Mouse (Mus musculus) right cerebral cortex, postnatal 25 days (tissue): Measurements from ENCODE around the gene Noto.
"Not testable (repeated sequence)": the region's sequence is repeated elsewhere in the genome, so short reads cannot be mapped to it uniquely, and the experiment has no call there.

Experiments
- DNase-seq: peaks from one replicate; pipeline ENCODE4 v3.0.0; 2022

Gene Noto

DNA sequence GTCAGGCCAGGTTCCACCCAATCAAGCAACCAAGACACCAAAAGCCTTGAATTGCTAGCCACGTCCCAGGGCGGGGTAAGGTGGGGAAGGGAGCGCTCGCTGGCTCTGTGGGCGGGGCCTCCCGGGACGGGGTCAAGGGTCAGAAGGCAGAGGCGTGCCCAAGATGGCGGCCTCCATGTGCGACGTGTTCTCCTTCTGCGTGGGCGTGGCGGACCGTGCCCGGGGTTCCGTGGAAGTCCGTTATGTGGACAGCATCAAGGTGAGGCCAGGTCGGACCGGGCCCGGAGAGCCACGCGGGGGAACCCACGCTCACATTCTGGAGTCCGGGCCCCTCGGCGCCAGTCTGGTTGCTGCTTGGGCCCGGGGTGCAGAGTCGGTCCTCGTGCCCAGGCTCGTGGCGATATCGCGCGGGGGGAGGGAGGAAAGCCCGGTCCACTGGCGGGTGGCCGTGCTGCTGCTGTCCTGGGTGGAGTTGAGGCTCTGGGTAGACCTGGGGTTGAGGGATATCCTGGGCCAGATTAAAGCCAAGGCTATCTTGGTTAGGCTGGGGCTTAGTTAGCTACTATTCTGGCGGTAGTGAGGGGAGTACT is 8.3 kb downstream of the Noto start, which contains the start of gene Smyd5:
Smyd5 (plus strand) TSS at position 148 of the 590 bp plus-strand sequence.
- DNase-seq, result peak; percentile 79

- DNase-seq, result no peak
Observed at GRCm38 (mm10) chr6:85433865-85434264, 10.2 kb downstream of the Noto start.

DNA sequence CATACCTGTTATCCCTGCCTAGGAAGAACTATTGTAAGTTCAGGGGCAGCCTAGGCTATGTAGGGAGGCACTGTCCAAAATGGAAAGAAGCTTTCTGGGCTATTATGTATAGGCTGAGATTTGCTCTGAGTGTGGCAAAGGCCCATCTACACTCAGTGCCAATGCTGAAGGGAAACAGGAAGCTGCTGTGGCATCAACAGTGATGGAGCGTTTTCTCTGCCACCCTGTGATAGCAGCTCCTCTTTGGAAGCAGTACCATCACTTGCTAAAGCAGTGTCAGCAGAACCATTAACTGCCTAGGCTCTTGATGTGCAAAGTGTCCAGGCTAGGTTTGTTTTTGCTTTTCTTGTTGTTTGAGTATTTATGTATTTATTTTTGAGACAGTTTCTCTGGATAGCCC is 12.5 kb downstream of the Noto start:
- DNase-seq, result no peak

GRCm38 (mm10) chr6:85436631-85437030 is 12.9 kb downstream of the Noto start:
- no peak for DNase-seq

- no peak for DNase-seq
Observed at GRCm38 (mm10) chr6:85441142-85441541, 17.5 kb downstream of the Noto start.

DNA sequence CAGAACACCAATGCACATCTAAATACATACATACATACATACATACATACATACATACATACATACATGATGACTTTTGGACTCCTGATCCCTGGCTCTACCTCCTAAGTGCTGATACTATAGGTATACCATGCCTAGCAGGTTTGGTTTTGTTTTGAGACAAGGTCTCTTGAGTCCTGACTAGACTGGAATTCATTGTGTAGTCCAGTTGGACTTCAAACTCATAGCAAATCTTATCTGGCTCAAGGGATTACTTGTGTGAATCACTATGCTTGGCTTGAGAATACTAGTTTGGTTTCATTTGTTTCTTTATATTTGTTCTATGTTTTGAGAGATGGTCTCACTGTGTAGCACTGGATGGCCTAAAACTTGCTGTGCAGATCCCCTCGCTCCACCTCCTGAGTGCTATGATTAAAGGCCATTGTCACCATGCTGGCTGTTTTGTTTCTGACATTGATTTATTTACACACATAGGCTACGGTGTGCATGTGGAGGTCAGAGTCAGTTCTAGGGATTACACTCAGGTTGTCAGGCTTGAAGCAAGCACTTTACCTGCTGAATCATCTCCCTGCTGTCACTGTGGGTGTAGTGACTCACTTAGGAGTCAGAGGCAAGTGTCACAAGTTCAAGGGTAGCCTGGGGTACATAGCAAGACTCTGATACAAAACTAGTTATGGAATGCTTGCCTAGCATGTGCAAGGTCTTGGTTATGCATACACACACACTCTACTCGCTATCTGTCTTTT is 20.0 kb downstream of the Noto start:
- DNase-seq, result no peak

- no peak for DNase-seq
Observed at GRCm38 (mm10) chr6:85444266-85444965, 20.7 kb downstream of the Noto start.

- no peak for DNase-seq
Observed at GRCm38 (mm10) chr6:85445286-85445685, 21.6 kb downstream of the Noto start.

- no peak for DNase-seq
Observed at GRCm38 (mm10) chr6:85447351-85447750, 23.7 kb downstream of the Noto start.

GRCm38 (mm10) chr6:85450140-85450539 is 26.5 kb downstream of the Noto start:
- not testable (repeated sequence) for DNase-seq

DNA sequence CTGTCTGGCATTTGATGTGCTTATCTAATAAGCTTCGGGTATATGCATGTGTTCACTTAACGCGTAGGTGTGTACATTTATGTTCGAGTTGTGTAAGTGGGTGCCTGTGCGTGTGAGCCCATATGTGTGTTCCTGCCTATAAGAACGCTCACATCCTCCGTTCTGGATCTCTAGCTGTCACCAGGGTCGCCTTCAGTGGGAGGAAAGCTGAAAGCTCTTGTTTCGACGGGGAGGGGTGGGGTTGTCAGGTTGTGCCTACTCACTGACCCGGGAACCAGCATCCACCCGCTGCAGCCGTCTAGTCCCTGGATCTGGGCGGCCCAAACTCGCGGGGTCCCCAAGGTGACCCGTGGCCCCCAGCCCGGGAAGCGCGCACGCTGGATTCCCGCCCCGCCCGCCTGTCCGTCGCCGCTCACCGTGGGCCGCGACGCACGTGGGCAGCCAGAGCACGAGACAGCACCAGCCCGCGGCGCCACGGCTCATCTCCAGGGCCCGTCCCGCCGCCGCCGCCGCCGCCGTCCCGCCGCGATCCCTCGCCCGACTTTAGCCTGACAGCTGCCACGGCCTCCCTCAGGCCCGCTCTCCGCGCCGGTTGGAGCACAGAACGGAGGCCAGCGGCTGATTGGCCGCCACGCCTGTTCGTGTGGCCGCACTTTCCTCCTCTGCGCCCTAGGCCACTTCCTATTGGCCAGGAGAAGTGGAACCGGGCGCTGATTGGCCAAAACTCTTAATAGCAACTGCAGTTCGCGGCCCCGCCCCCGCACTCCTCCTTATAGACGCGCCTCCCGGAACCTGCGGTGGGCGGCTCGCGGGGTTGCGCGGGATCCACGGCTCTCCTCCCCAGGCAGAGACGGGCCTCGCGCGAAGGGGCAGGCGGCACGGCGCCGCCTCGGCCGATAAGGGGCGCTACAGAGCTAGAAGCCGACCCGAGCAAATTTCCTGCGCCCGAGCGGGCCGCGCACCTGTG is 27.3 kb downstream of the Noto start, which contains the start of gene Cct7:
Cct7 (plus strand) TSS at position 818 of the 967 bp plus-strand sequence.
- peak; percentile 99 for DNase-seq

- peak; percentile 96 for DNase-seq
Observed at GRCm38 (mm10) chr6:85451664-85452410, 28.2 kb downstream of the Noto start, which contains the start of gene Pradc1. TSS of gene Pradc1 (minus strand) at chr6:85451970.

GRCm38 (mm10) chr6:85452411-85452665 is 28.7 kb downstream of the Noto start:
- DNase-seq, result no peak

GRCm38 (mm10) chr6:85452816-85453215 is 29.1 kb downstream of the Noto start:
- DNase-seq, result no peak

- no peak for DNase-seq
Observed at GRCm38 (mm10) chr6:85459621-85460020, 35.9 kb downstream of the Noto start.

GRCm38 (mm10) chr6:85465381-85465780 is 41.7 kb downstream of the Noto start:
- no peak for DNase-seq

GRCm38 (mm10) chr6:85469660-85470430 is 46.2 kb downstream of the Noto start:
- DNase-seq, result no peak

- no peak for DNase-seq
Observed at GRCm38 (mm10) chr6:85471962-85472361, 48.3 kb downstream of the Noto start.

DNA sequence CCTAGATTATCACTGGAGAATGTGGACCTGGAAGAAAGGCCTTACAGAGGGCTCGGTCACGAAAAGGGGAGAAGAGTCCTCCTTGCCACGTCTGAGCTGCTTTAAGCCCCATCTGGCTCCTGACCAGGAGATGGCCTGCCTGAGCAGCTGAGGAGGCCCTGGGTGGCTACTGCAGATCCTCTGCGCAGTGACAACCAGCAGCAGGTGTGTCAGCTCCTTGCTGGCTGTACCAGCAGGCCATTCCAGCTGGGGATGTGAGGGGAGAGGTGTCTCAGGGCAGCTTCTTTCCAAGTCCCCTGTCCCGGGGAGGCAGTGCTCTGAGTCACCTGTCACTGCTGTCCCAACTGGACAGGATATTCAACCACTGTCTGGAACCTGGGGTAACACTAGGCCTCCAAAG is 48.9 kb downstream of the Noto start:
- no peak for DNase-seq

DNA sequence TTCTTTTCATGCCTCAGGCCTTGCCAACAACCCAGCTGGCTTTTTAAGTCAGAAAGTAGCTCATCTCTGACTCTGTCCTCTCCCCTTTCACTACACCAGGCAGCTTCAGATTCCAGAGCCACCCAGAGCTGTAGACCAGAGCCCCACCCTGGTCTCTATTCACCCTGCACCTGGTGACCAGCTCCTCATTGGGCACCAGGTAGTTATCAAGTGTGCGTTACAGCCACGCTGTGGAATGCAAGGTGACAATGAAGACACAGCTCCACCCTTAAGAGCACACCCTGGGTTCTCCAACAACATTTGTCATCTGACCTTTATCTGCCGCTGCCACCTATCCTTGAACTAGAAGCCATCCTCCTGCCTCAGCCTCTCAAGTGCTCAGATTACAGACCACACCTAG is 51.9 kb downstream of the Noto start:
- no peak for DNase-seq

DNA sequence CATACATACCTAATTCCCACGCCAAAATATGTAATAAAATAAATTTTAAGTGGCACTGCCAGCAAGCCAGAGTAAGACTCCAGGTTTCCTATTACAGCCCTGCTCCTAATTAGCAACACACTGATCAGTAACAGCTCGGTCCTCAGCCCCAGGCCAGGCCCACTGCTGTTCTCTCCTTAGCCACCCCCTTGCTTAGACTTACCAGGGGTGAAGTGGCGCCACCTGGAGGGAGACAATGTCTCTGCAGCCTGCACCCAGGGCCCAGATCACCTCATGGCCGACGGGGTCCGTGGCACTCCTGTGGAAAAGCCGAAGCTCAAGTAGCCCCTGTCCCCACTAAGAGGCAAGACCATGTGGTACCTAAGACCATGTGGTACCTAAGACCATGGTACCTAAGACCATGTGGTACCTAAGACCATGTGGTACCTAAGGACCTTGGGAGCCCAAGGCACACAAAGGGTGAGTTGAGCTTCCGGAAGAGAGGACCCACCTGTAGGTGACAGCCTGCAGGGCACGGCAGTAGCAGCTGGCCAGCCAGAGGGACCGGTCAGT is 53.8 kb downstream of the Noto start:
- DNase-seq, result no peak
